Mouse (Mus musculus): ENCODE results near the gene Heatr5b. TPM values are rescaled to one million over a fixed set of nuclear protein-coding genes. Genes with fewer than 3 reads are reported as not detected.

Gene Heatr5b
- polyA plus RNA-seq, 1 experiment = 22.6 TPM

DNA sequence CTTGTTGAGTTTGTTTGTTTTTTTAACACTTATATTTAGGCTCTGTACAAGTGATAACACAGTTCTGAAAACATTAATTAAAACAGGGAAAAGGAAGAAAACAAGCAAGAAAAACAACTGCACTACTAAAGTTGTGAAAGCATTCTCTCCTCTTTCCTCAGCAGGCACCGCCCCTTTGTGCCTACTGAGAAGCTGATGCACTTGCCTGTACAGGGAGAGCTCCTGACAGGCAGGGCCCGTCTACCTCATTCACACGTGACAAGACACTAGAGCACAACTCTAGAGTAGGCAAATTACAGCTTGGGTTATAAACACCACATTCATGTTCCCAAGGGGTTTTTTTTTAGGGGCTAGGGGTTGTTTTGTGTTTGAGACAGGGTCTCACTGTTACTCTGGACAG lies 65.8 kb downstream of the Heatr5b start:
- H3K4me3 ChIP-seq (ENCODE audit: insufficient read depth, low read depth, low read length) = no peak overlapping the region
- TF ChIP-seq CTCF (conservative IDR thresholded peaks at IDR 0.05; ENCODE audit: insufficient read depth, insufficient read length, low read depth, low read length) (no peak), POLR2A (IDR thresholded peaks at IDR 0.05; ENCODE audit: low read depth, low read length) (no peak)
- H3K36me3 ChIP-seq (ENCODE audit: control insufficient read depth, insufficient read depth, low read length) = peaks cover 1% of the 10 kb centered on the region
- no peaks in the 10 kb centered on the region for H3K4me1 ChIP-seq (ENCODE audit: control insufficient read depth, insufficient read depth, low read length)
- no peak for DNase-seq
- H3K27ac ChIP-seq (ENCODE audit: insufficient read depth, low read depth, low read length) = no peak overlapping the region
- 75% methylated on average over 3 of the region's 3 CpGs for WGBS
- H3K27me3 ChIP-seq (replicated peaks; ENCODE audit: control insufficient read depth, insufficient read depth, low read length) = no peaks in the 10 kb centered on the region

DNA sequence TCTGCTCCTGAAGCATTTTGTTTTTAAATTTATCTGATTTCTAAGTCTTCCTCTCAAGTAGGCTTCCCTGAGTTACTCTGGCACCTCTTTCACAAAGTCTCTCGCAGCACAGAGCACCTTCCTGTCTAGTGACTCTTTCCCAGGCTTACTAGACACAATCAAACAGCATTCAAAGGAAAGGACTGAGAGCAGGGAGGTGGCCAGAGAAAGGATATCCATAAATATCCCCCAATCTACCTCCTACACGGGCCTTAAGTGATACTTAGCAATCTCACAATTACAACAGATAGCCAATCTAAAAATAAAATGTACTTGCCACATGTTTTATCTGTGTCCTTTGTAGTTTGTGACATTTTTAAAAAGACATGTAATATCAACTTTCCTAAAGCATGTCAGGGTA lies 66.2 kb downstream of the Heatr5b start:
- H3K27ac ChIP-seq (ENCODE audit: insufficient read depth, low read depth, low read length) = no peak overlapping the region
- WGBS = 52% methylated on average over 2 of the region's 2 CpGs
- no peak for DNase-seq
- no peaks in the 10 kb centered on the region for H3K4me1 ChIP-seq (ENCODE audit: control insufficient read depth, insufficient read depth, low read length)
- H3K27me3 ChIP-seq (replicated peaks; ENCODE audit: control insufficient read depth, insufficient read depth, low read length) = no peaks in the 10 kb centered on the region
- H3K36me3 ChIP-seq (ENCODE audit: control insufficient read depth, insufficient read depth, low read length) = peaks cover 1% of the 10 kb centered on the region
- TF ChIP-seq CTCF (conservative IDR thresholded peaks at IDR 0.05; ENCODE audit: insufficient read depth, insufficient read length, low read depth, low read length) (no peak), POLR2A (IDR thresholded peaks at IDR 0.05; ENCODE audit: low read depth, low read length) (no peak)
- no peak overlapping the region for H3K4me3 ChIP-seq (ENCODE audit: insufficient read depth, low read depth, low read length)

DNA sequence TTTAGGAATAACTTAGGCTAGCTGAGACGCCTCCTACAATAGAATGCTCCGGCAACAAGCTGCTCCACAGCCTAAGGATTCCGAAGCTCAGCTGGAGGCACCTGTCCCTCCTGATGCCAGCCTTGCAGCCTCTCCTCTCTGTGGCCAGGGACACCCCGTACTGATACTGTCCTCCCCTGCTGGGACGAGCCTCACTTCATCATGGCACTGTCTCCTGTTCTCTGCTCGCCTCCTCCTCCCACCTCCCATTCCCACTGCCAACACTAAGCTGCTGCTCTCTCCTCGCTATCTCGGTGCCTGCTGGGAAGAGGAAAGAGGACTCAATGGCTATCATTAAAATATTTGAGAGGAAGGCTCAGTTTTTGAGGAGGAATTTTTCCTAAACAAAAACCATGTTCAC lies 67.6 kb downstream of the Heatr5b start:
- H3K4me3 ChIP-seq (ENCODE audit: insufficient read depth, low read depth, low read length) = no peak overlapping the region
- TF ChIP-seq POLR2A (IDR thresholded peaks at IDR 0.05; ENCODE audit: low read depth, low read length) (no peak), CTCF (conservative IDR thresholded peaks at IDR 0.05; ENCODE audit: insufficient read depth, insufficient read length, low read depth, low read length) (no peak)
- H3K27ac ChIP-seq (ENCODE audit: insufficient read depth, low read depth, low read length) = no peak overlapping the region
- no peaks in the 10 kb centered on the region for H3K27me3 ChIP-seq (replicated peaks; ENCODE audit: control insufficient read depth, insufficient read depth, low read length)
- no peak for DNase-seq
- WGBS = 83% methylated on average over 8 of the region's 8 CpGs
- H3K36me3 ChIP-seq (ENCODE audit: control insufficient read depth, insufficient read depth, low read length) = peaks cover 1% of the 10 kb centered on the region
- H3K4me1 ChIP-seq (ENCODE audit: control insufficient read depth, insufficient read depth, low read length) = no peaks in the 10 kb centered on the region

DNA sequence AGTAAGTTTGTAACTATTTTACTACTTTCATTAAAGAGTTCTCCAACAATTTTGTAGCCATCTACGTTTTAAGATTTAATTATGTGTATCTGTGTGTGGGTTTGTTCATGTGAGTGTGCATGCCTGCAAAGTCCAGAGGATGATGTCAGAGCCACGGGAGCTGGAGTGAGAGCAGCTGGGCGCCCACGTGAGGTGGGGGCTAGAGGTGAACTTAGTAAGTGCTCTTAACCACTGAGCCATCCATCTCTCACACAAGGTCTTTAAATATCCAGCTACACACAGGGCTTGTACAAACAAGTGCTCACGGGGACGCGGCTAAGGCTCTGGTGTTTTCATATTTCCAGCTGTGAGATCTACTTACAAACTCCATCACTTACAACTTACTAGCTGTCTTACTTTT lies 69.1 kb downstream of the Heatr5b start:
- Histone ChIP-seq H3K4me3 (ENCODE audit: insufficient read depth, low read depth, low read length) (no peak overlapping the region), H3K36me3 (ENCODE audit: control insufficient read depth, insufficient read depth, low read length) (peaks cover 1% of the 10 kb centered on the region), H3K27ac (ENCODE audit: insufficient read depth, low read depth, low read length) (no peak overlapping the region), H3K27me3 (replicated peaks; ENCODE audit: control insufficient read depth, insufficient read depth, low read length) (no peaks in the 10 kb centered on the region), H3K4me1 (ENCODE audit: control insufficient read depth, insufficient read depth, low read length) (no peaks in the 10 kb centered on the region)
- TF ChIP-seq POLR2A (IDR thresholded peaks at IDR 0.05; ENCODE audit: low read depth, low read length) (no peak), CTCF (conservative IDR thresholded peaks at IDR 0.05; ENCODE audit: insufficient read depth, insufficient read length, low read depth, low read length) (no peak)
- 82% methylated on average over 7 of the region's 7 CpGs for WGBS
- no peak for DNase-seq

DNA sequence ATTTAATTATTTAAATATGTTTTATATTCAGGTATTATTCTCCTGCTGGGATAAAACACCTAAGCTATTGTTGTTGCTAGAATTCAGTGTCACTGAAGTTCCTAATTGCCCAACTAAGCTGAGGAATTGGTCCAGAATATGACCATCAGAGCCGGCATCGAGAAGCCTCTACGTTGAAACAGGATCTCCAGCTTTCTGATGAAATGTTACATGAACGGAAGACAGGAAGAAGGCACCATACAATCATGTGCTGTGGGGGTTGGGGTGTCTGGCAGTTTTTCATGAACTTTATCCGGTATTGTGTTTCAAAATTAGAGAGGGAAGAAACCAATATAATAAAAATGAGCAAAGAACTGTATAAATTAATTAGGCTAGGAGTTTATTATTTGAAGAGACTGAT lies 71.9 kb downstream of the Heatr5b start:
- WGBS = 83% methylated on average over 5 of the region's 5 CpGs
- no peak for TF ChIP-seq CTCF (conservative IDR thresholded peaks at IDR 0.05; ENCODE audit: insufficient read depth, insufficient read length, low read depth, low read length)
- TF ChIP-seq POLR2A (IDR thresholded peaks at IDR 0.05; ENCODE audit: low read depth, low read length) = no peak
- Histone ChIP-seq H3K4me1 (ENCODE audit: control insufficient read depth, insufficient read depth, low read length) (no peaks in the 10 kb centered on the region), H3K27ac (ENCODE audit: insufficient read depth, low read depth, low read length) (no peak overlapping the region), H3K27me3 (replicated peaks; ENCODE audit: control insufficient read depth, insufficient read depth, low read length) (no peaks in the 10 kb centered on the region), H3K36me3 (ENCODE audit: control insufficient read depth, insufficient read depth, low read length) (peaks cover 1% of the 10 kb centered on the region), H3K4me3 (ENCODE audit: insufficient read depth, low read depth, low read length) (no peak overlapping the region)
- DNase-seq = no peak

DNA sequence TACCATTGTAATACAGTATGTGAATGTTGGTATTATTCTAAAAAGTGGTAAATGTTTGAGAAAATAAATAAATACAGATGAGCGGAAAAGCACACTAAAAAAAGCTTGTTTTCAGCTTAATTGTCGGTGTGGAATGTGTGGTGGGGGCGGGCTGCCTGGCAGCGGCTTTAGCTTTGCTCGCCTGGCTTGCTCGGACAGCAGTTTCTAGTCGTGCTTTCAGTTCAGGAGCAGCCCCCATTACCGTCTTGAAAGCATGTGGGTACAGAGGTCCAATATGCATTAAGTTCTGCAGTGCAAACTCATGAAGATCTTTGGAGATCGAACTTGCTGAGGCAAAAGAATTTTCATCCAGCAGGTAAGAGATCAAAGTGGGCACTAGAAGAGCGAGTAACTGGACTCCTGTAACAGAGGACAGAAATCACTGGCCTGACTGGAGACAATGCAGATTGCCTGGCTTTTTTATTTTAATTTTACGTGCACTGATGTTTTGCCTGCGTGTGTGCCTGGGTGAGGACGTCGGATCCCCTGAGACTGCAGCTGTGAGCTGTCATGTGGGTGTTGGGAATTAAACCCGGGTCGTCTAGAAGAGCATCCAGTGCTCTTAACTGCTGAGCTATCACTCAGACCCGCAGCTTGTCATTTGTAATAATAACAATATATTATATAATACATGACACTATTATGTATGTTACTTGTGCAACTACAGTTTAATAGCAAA lies 82.1 kb downstream of the Heatr5b start:
- peaks cover 4% of the 10 kb centered on the region for H3K36me3 ChIP-seq (ENCODE audit: control insufficient read depth, insufficient read depth, low read length)
- no peak for TF ChIP-seq CTCF (conservative IDR thresholded peaks at IDR 0.05; ENCODE audit: insufficient read depth, insufficient read length, low read depth, low read length)
- TF ChIP-seq POLR2A (IDR thresholded peaks at IDR 0.05; ENCODE audit: low read depth, low read length) = no peak
- H3K27me3 ChIP-seq (replicated peaks; ENCODE audit: control insufficient read depth, insufficient read depth, low read length) = no peaks in the 10 kb centered on the region
- H3K4me1 ChIP-seq (ENCODE audit: control insufficient read depth, insufficient read depth, low read length) = no peaks in the 10 kb centered on the region
- DNase-seq = no peak
- 55% methylated on average over 17 of the region's 17 CpGs for WGBS
- no peak overlapping the region; the same call in 1 of the 2 replicates for H3K4me3 ChIP-seq (ENCODE audit: insufficient read depth, low read depth, low read length)
- no peak overlapping the region for H3K27ac ChIP-seq (ENCODE audit: insufficient read depth, low read depth, low read length)

DNA sequence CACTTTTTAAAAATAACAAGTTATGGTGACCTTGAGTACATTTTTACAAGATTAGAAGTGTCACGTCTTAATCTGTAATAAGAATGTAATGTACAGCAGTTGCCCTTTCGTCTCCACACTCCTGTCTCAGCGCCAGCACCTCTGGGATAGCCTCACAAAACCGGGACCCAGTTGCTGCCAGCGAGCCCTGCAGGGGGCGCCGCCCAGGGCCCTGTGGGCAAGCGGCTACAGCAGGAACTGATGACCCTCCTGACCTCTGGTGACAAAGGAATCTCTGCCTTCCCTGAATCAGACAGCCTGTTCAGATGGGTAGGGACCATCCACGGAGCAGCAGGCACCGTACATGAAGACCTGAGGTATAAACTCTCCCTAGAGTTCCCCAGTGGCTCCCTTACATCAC lies 83.1 kb downstream of the Heatr5b start:
- Histone ChIP-seq H3K27me3 (replicated peaks; ENCODE audit: control insufficient read depth, insufficient read depth, low read length) (no peaks in the 10 kb centered on the region), H3K27ac (ENCODE audit: insufficient read depth, low read depth, low read length) (no peak overlapping the region), H3K36me3 (ENCODE audit: control insufficient read depth, insufficient read depth, low read length) (peaks cover 2% of the 10 kb centered on the region), H3K4me3 (ENCODE audit: insufficient read depth, low read depth, low read length) (no peak overlapping the region), H3K4me1 (ENCODE audit: control insufficient read depth, insufficient read depth, low read length) (no peaks in the 10 kb centered on the region)
- DNase-seq = no peak
- TF ChIP-seq CTCF (conservative IDR thresholded peaks at IDR 0.05; ENCODE audit: insufficient read depth, insufficient read length, low read depth, low read length) (no peak), POLR2A (IDR thresholded peaks at IDR 0.05; ENCODE audit: low read depth, low read length) (no peak)
- 78% methylated on average over 10 of the region's 10 CpGs for WGBS

Measured in kidney, adult 2 months (tissue).